Mouse (Mus musculus) liver, embryonic 16.5 days (tissue): ENCODE results near the gene Astn2. TPM values are rescaled to one million over a fixed set of nuclear protein-coding genes. Genes with fewer than 3 reads are reported as not detected.

Experiments
- ATAC-seq: fragments of 200-750 bp; cut with Nextera tagmentation; 2 replicates; pipeline ENCODE4 v1.8.0; 2017; ENCODE audit warnings: low read depth, mild to moderate bottlenecking, moderate number of reproducible peaks, moderate library complexity
- H3K27ac ChIP-seq: fragments of 300-500 bp; sonication (generic); 2 replicates; pipeline ENCODE4 v1.5.1; 2014; ENCODE audit warnings: mild to moderate bottlenecking, low read length
- H3K27me3 ChIP-seq: fragments of 300-500 bp; sonication (generic); 2 replicates; pipeline ENCODE4 v1.6.1; 2014; ENCODE audit warnings: low read depth, low read length, mixed read lengths; ENCODE audit not compliant: control insufficient read depth, insufficient read depth
- H3K36me3 ChIP-seq: fragments of 300-500 bp; sonication (generic); 2 replicates; pipeline ENCODE4 v1.6.1; 2014; ENCODE audit warnings: mild to moderate bottlenecking; ENCODE audit not compliant: control insufficient read depth, insufficient read depth
- H3K4me1 ChIP-seq: fragments of 300-500 bp; sonication (generic); 2 replicates; pipeline ENCODE4 v1.6.1; 2014; ENCODE audit warnings: low read depth, low read length, mixed read lengths; ENCODE audit not compliant: control insufficient read depth
- H3K4me2 ChIP-seq: fragments of 300-500 bp; sonication (generic); 2 replicates; pipeline ENCODE4 v1.6.1; 2014; ENCODE audit warnings: low read depth, low read length, mixed read lengths
- H3K4me3 ChIP-seq: fragments of 300-500 bp; sonication (generic); 2 replicates; pipeline ENCODE4 v1.5.1; 2014; ENCODE audit warnings: low read depth, mild to moderate bottlenecking, low read length
- H3K9ac ChIP-seq: fragments of 300-500 bp; sonication (generic); 2 replicates; pipeline ENCODE4 v1.6.1; 2014; ENCODE audit warnings: low read depth, low read length
- H3K9me3 ChIP-seq: fragments of 300-500 bp; sonication (generic); replicated peaks from 2 replicates; pipeline ENCODE4 v1.6.1; 2016; ENCODE audit warnings: low read length; ENCODE audit not compliant: control insufficient read depth
- WGBS: fragments of 180-500 bp; shearing (Covaris S2); extraction: QIAGEN DNeasy Blood & Tissue Kit; methylation state at CpG from one replicate; pipeline ENCODE4 v1.1.7; 2014; ENCODE audit not compliant: insufficient replicate concordance; 5-methylcytosine and 5-hydroxymethylcytosine counted together
- polyA plus RNA-seq: library from polyadenylated mRNA; unstranded; fragments of >200 nt; fragmentation: Nextera tagmentation; extraction: Ambion mirVana; gene quantifications from 2 replicates; pipeline ENCODE4 v1.2.1, GENCODE M21; 2015

The Astn2 gene
- polyA plus RNA-seq, 1 experiment from 2014 or later = not detected

GRCm38 (mm10) chr4:65580254-65580653 is 824.2 kb downstream of the Astn2 start:
- H3K4me3 ChIP-seq = no peak overlapping the region
- H3K9me3 ChIP-seq = no peaks in the 10 kb centered on the region
- 36% methylated on average over 1 of the region's 1 CpGs for WGBS
- no peak for ATAC-seq
- no peaks in the 10 kb centered on the region for H3K36me3 ChIP-seq
- H3K27me3 ChIP-seq = no peaks in the 10 kb centered on the region
- no peak overlapping the region for H3K4me2 ChIP-seq
- no peaks in the 10 kb centered on the region for H3K4me1 ChIP-seq
- no peak overlapping the region for H3K9ac ChIP-seq
- no peak overlapping the region for H3K27ac ChIP-seq

GRCm38 (mm10) chr4:65565493-65565892 is 838.9 kb downstream of the Astn2 start:
- H3K9me3 ChIP-seq = no peaks in the 10 kb centered on the region
- ATAC-seq = no peak
- H3K4me3 ChIP-seq = no peak overlapping the region
- H3K9ac ChIP-seq = no peak overlapping the region
- 31% methylated on average over 4 of the region's 4 CpGs for WGBS
- H3K4me2 ChIP-seq = no peak overlapping the region
- H3K27ac ChIP-seq = no peak overlapping the region
- H3K4me1 ChIP-seq = no peaks in the 10 kb centered on the region
- no peaks in the 10 kb centered on the region for H3K36me3 ChIP-seq
- H3K27me3 ChIP-seq = no peaks in the 10 kb centered on the region

- Histone ChIP-seq H3K4me2 (no peak overlapping the region), H3K36me3 (no peaks in the 10 kb centered on the region), H3K9ac (no peak overlapping the region), H3K4me1 (no peaks in the 10 kb centered on the region), H3K27ac (no peak overlapping the region), H3K9me3 (no peaks in the 10 kb centered on the region), H3K4me3 (no peak overlapping the region), H3K27me3 (no peaks in the 10 kb centered on the region)
- WGBS = 58% methylated on average over 6 of the region's 6 CpGs
- no peak for ATAC-seq
Measured at GRCm38 (mm10) chr4:65548561-65548960, 855.9 kb downstream of the Astn2 start.

GRCm38 (mm10) chr4:65545582-65545981 is 858.8 kb downstream of the Astn2 start:
- H3K9me3 ChIP-seq = no peaks in the 10 kb centered on the region
- no peak overlapping the region for H3K4me2 ChIP-seq
- no peak for ATAC-seq
- WGBS = 31% methylated on average over 2 of the region's 2 CpGs
- H3K27me3 ChIP-seq = no peaks in the 10 kb centered on the region
- H3K4me1 ChIP-seq = no peaks in the 10 kb centered on the region
- H3K9ac ChIP-seq = no peak overlapping the region
- no peak overlapping the region for H3K4me3 ChIP-seq
- no peaks in the 10 kb centered on the region for H3K36me3 ChIP-seq
- no peak overlapping the region for H3K27ac ChIP-seq

- Histone ChIP-seq H3K9me3 (no peaks in the 10 kb centered on the region), H3K27me3 (no peaks in the 10 kb centered on the region), H3K27ac (no peak overlapping the region), H3K9ac (no peak overlapping the region), H3K36me3 (no peaks in the 10 kb centered on the region), H3K4me2 (no peak overlapping the region), H3K4me3 (no peak overlapping the region), H3K4me1 (no peaks in the 10 kb centered on the region)
- ATAC-seq = no peak
- WGBS = 54% methylated on average over 2 of the region's 2 CpGs
Measured at GRCm38 (mm10) chr4:65532071-65532736, 872.2 kb downstream of the Astn2 start.

DNA sequence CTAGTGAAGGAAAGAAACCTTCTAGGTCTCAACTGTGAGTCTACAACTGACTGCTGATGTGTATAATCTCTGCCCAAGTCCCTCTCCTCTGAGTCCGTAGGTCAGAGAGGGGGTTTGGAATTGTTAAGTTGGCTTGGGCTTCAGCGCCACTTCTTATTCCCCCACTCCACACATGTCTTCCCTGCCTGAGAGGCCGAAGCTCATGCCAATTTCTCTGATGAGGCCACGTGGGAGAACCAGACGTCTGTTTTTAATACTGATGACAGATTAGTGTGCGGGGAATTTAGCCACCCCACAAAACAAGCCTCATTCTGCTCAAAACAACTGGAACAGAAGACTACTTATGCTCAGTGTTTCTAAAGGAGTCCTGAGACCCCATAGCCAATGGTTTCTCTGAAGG is 872.8 kb downstream of the Astn2 start:
- H3K36me3 ChIP-seq = no peaks in the 10 kb centered on the region
- no peaks in the 10 kb centered on the region for H3K27me3 ChIP-seq
- 60% methylated on average over 6 of the region's 6 CpGs for WGBS
- H3K4me3 ChIP-seq = no peak overlapping the region
- no peak for ATAC-seq
- H3K9me3 ChIP-seq = no peaks in the 10 kb centered on the region
- H3K9ac ChIP-seq = no peak overlapping the region
- H3K4me2 ChIP-seq = no peak overlapping the region
- H3K27ac ChIP-seq = no peak overlapping the region
- no peaks in the 10 kb centered on the region for H3K4me1 ChIP-seq

GRCm38 (mm10) chr4:65530901-65531300 is 873.5 kb downstream of the Astn2 start:
- no peak for ATAC-seq
- 52% methylated on average over 2 of the region's 2 CpGs for WGBS
- no peaks in the 10 kb centered on the region for H3K9me3 ChIP-seq
- no peaks in the 10 kb centered on the region for H3K27me3 ChIP-seq
- H3K4me2 ChIP-seq = no peak overlapping the region
- no peak overlapping the region for H3K4me3 ChIP-seq
- H3K36me3 ChIP-seq = no peaks in the 10 kb centered on the region
- no peaks in the 10 kb centered on the region for H3K4me1 ChIP-seq
- no peak overlapping the region for H3K27ac ChIP-seq
- no peak overlapping the region for H3K9ac ChIP-seq

DNA sequence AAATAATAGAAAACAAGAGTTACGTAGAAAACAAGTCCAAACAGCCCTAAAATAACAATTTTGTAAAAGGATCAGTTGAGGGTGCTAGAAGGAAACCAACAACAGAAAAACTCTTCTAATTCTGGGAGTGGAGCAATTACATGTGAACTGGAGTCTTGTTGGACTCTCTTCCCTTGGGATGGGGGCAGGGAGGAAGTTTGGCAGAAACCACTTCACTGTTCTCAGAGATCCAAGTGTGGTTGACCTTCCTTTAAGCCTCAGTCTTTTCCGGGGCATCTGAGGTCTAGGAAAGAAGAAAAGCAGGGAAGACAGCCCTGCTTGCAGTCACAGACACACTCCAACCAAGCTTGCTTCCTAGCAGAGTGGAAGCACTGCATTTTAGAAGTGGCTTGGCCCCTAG is 896.3 kb downstream of the Astn2 start:
- H3K36me3 ChIP-seq = no peaks in the 10 kb centered on the region
- 49% methylated on average over 2 of the region's 2 CpGs for WGBS

GRCm38 (mm10) chr4:65506870-65507269 is 897.5 kb downstream of the Astn2 start:
- ATAC-seq = no peak
- Histone ChIP-seq H3K9ac (no peak overlapping the region), H3K4me2 (no peak overlapping the region)

More for the DNA sequence above, 896.3 kb downstream of the Astn2 start:
- Histone ChIP-seq H3K9ac (no peak overlapping the region), H3K27ac (no peak overlapping the region), H3K27me3 (no peaks in the 10 kb centered on the region), H3K9me3 (no peaks in the 10 kb centered on the region), H3K4me1 (no peaks in the 10 kb centered on the region), H3K4me2 (no peak overlapping the region), H3K4me3 (no peak overlapping the region)
- no peak for ATAC-seq

More at GRCm38 (mm10) chr4:65506870-65507269, 897.5 kb downstream of the Astn2 start:
- H3K9me3 ChIP-seq = no peaks in the 10 kb centered on the region
- H3K36me3 ChIP-seq = no peaks in the 10 kb centered on the region
- no peak overlapping the region for H3K4me3 ChIP-seq
- H3K4me1 ChIP-seq = no peaks in the 10 kb centered on the region
- H3K27ac ChIP-seq = no peak overlapping the region
- H3K27me3 ChIP-seq = no peaks in the 10 kb centered on the region
